Mouse (Mus musculus): ENCODE measurements around the gene Naxd.

DNA sequence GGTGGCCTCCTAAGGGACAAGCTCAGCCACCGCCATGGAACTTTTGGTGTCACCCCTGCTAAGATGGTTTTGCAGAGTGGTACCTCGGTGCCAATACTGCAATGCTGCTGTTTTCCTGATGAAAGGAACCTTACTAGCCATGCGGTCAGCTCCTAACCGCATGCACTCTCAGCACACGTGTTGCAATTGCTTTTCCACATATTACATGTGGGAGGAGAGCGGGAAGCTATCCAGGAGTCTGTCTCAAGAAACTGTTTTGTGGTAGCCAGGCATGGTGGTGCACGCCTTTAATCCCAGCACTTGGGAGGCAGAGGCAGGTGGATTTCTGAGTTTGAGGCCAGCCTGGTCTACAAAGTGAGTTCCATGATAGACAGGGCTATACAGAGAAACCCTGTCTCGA lies 42.9 kb downstream of the Naxd start:
- TF ChIP-seq CTCF (IDR thresholded peaks at IDR 0.05; ENCODE audit: extremely low read depth, insufficient read depth, low read length): no peak
- TF ChIP-seq POLR2A (IDR thresholded peaks at IDR 0.05; ENCODE audit: extremely low read depth, insufficient read depth, low read length): no peak
